Mouse (Mus musculus) c-Kit-positive CD71-positive TER-119-positive erythroid progenitor cells, embryonic 14.5 days (primary cell): Measurements from ENCODE around the gene BC107364.
"Not testable (repeated sequence)": the region's sequence is repeated elsewhere in the genome, so short reads cannot be mapped to it uniquely, and the experiment has no call there.

Experiments used
- DNase-seq: peaks from one replicate; pipeline ENCODE4 v3.0.0-alpha.2; 2013; ENCODE audit warnings: low spot score

BC107364 gene

GRCm38 (mm10) chr3:96451181-96451737 lies 847 bp downstream of the BC107364 start:
- DNase-seq: not testable (repeated sequence)

GRCm38 (mm10) chr3:96450586-96450896 lies 1.6 kb downstream of the BC107364 start:
- not testable (repeated sequence) for DNase-seq

GRCm38 (mm10) chr3:96449762-96450585 lies 2.1 kb downstream of the BC107364 start:
- not testable (repeated sequence) for DNase-seq

- DNase-seq: no peak
These were observed 6.7 kb downstream of the BC107364 start for GRCm38 (mm10) chr3:96445436-96445835.

- peak; percentile 82 for DNase-seq
These were observed 11.5 kb downstream of the BC107364 start for GRCm38 (mm10) chr3:96440578-96440977.

GRCm38 (mm10) chr3:96435557-96436091 lies 16.5 kb downstream of the BC107364 start:
- peak; percentile 75 for DNase-seq

- DNase-seq: no peak
These were observed 19.9 kb downstream of the BC107364 start for GRCm38 (mm10) chr3:96432207-96432606.

- DNase-seq: no peak
These were observed 22.3 kb downstream of the BC107364 start for GRCm38 (mm10) chr3:96429819-96430132.

- peak; percentile 91 for DNase-seq
These were observed 22.9 kb downstream of the BC107364 start for GRCm38 (mm10) chr3:96428941-96429818.

- peak; percentile 82 for DNase-seq
These were observed 24.2 kb downstream of the BC107364 start for GRCm38 (mm10) chr3:96427761-96428462.

- DNase-seq: peak; percentile 77
These were observed 24.8 kb downstream of the BC107364 start for GRCm38 (mm10) chr3:96427311-96427710.

- DNase-seq: no peak
These were observed 25.8 kb downstream of the BC107364 start for GRCm38 (mm10) chr3:96426268-96426667.

GRCm38 (mm10) chr3:96424447-96424846 lies 27.7 kb downstream of the BC107364 start:
- DNase-seq: not testable (repeated sequence)

GRCm38 (mm10) chr3:96423889-96424288 lies 28.2 kb downstream of the BC107364 start:
- DNase-seq: peak; percentile 41

- no peak for DNase-seq
These were observed 31.3 kb downstream of the BC107364 start for GRCm38 (mm10) chr3:96420796-96421195.

- DNase-seq: not testable (repeated sequence)
These were observed 33.2 kb downstream of the BC107364 start for GRCm38 (mm10) chr3:96418902-96419301.

- no peak for DNase-seq
These were observed 34.0 kb downstream of the BC107364 start for GRCm38 (mm10) chr3:96417850-96418815.

GRCm38 (mm10) chr3:96416595-96416994 lies 35.5 kb downstream of the BC107364 start:
- no peak for DNase-seq

GRCm38 (mm10) chr3:96416056-96416455 lies 36.0 kb downstream of the BC107364 start:
- no peak for DNase-seq

- no peak for DNase-seq
These were observed 37.2 kb downstream of the BC107364 start for GRCm38 (mm10) chr3:96414951-96415327.
